Mouse (Mus musculus) embryo, embryonic 11.5 days (tissue): ENCODE results near the gene Plxnd1.

Experiments
- DNase-seq: peaks from one replicate; pipeline ENCODE4 v3.0.0-alpha.2; 2012; ENCODE audit warnings: low read depth, low spot score

Plxnd1 gene

GRCm38 (mm10) chr6:115999227-115999626 is 4.4 kb upstream of the Plxnd1 start:
- no peak for DNase-seq

GRCm38 (mm10) chr6:115998758-115999157 is 4.0 kb upstream of the Plxnd1 start:
- no peak for DNase-seq

- no peak for DNase-seq
Observed at GRCm38 (mm10) chr6:115997726-115998311, 3.0 kb upstream of the Plxnd1 start.

GRCm38 (mm10) chr6:115996171-115996851 is 1.5 kb upstream of the Plxnd1 start:
- no peak for DNase-seq

- DNase-seq, result no peak
Observed at GRCm38 (mm10) chr6:115995531-115995941, 731 bp upstream of the Plxnd1 start.

GRCm38 (mm10) chr6:115994146-115994876 is 494 bp downstream of the Plxnd1 start:
- DNase-seq, result no peak

- no peak for DNase-seq
Observed at GRCm38 (mm10) chr6:115993463-115994145, 1.2 kb downstream of the Plxnd1 start.

GRCm38 (mm10) chr6:115992981-115993380 is 1.8 kb downstream of the Plxnd1 start:
- no peak for DNase-seq

- DNase-seq, result no peak
Observed at GRCm38 (mm10) chr6:115991881-115992620, 2.8 kb downstream of the Plxnd1 start.

- no peak for DNase-seq
Observed at GRCm38 (mm10) chr6:115991108-115991880, 3.5 kb downstream of the Plxnd1 start.

GRCm38 (mm10) chr6:115990479-115990878 is 4.3 kb downstream of the Plxnd1 start:
- DNase-seq, result no peak

- DNase-seq, result no peak
Observed at GRCm38 (mm10) chr6:115990056-115990455, 4.7 kb downstream of the Plxnd1 start.

GRCm38 (mm10) chr6:115989607-115990006 is 5.2 kb downstream of the Plxnd1 start:
- no peak for DNase-seq

- DNase-seq, result no peak
Observed at GRCm38 (mm10) chr6:115989032-115989431, 5.8 kb downstream of the Plxnd1 start.

GRCm38 (mm10) chr6:115987096-115987747 is 7.6 kb downstream of the Plxnd1 start:
- no peak for DNase-seq

GRCm38 (mm10) chr6:115986472-115987095 is 8.2 kb downstream of the Plxnd1 start:
- no peak for DNase-seq

- no peak for DNase-seq
Observed at GRCm38 (mm10) chr6:115985622-115986021, 9.2 kb downstream of the Plxnd1 start.

GRCm38 (mm10) chr6:115984580-115984979 is 10.2 kb downstream of the Plxnd1 start:
- DNase-seq, result no peak

GRCm38 (mm10) chr6:115983306-115984038 is 11.3 kb downstream of the Plxnd1 start:
- no peak for DNase-seq
